Mouse (Mus musculus) liver, postnatal 0 days (tissue): ENCODE measurements around the gene Kif3a.

Experiments
- CTCF ChIP-seq: sonication (generic); IDR thresholded peaks from 2 replicates; pipeline ENCODE4 v1.5.1; 2016; ENCODE audit warnings: antibody characterized with exemption, low read depth
- EP300 ChIP-seq: IDR thresholded peaks from 2 replicates; pipeline ENCODE4 v1.6.1; 2016; ENCODE audit warnings: antibody characterized with exemption, low read depth, mild to moderate bottlenecking

DNA sequence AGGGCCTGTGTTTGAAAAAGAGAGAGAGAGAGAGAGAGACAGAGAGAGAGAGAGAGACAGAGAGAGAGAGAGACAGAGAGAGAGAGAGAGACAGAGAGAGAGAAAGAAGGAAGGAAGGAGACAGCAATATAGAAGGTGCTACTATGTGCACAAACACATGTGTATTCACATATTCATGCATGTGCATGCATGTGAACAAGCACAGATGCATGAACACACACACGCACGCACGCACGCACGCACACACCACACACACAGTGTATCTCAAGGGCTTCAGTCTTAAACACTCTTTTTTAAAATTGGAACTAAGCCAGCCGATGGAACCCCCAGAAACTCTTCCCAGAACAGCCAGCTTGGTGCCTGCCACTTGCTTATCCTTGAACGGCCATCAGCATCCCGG, 48.4 kb downstream of the Kif3a start:
- TF ChIP-seq CTCF (no peak), EP300 (no peak)
